Comparison of ENCODE assay signal across 22 mouse cellular contexts in genomic region chr7:4917494-4917893, GRCm38 (mm10). TPM values are rescaled to one million over a fixed set of nuclear protein-coding genes. Genes with fewer than 3 reads are reported as not detected.
A peak's percentile ranks its signal among the peaks of the same experiment; 100 is the strongest.
DNase-seq lines count a peak whose midpoint lies in the region; ATAC-seq lines count a peak whose summit lies in the region.
"Had no signal": no experiment of that assay in that cellular context is flagged by ENCODE, and none has a peak within 500 bp of the region (broad histone marks: within the 10 kb centered on the region; RNA-seq: fewer than 3 reads in every experiment).

No protein-coding gene starts in this region.

- intact Hi-C loops in heart, postnatal 25 days (cut with DNase I): loop anchor here (5.0 kb wide), 1 partner anchor 105 kb away; the partner anchor contains the start of gene Ube2s

- peak; percentile 89 for DNase-seq in heart, adult 11 months
- no peak for DNase-seq in heart, postnatal 25 days (ENCODE audit: low spot score)
- DNase-seq in limb, embryonic 10.5 days (ENCODE audit: low spot score): no peak
- no peak for DNase-seq in ovary, postnatal 10 days (ENCODE audit: low spot score)
- DNase-seq: adrenal gland, postnatal 36 days; B cell, adult 2 months; cerebellum, adult 18-20 months; gastrocnemius, postnatal 36 days; kidney, postnatal 4 days; retina, postnatal 1 day; thymus, adult 2 months had no signal

- peaks cover 47% of the 10 kb centered on the region for H3K36me3 ChIP-seq in limb, embryonic 12.5 days
- H3K36me3 ChIP-seq in limb, embryonic 10.5 days: peaks cover 47% of the 10 kb centered on the region
- H3K36me3 ChIP-seq in limb, embryonic 13.5 days: peaks cover 43% of the 10 kb centered on the region
- peaks cover 40% of the 10 kb centered on the region for H3K36me3 ChIP-seq in neural tube, embryonic 13.5 days

- WGBS in limb, embryonic 12.5 days: 93% methylated on average over 2 of the region's 2 CpGs
- WGBS in limb, embryonic 10.5 days: 93% methylated on average over 2 of the region's 2 CpGs
- WGBS in limb, embryonic 13.5 days: 89% methylated on average over 2 of the region's 2 CpGs
- WGBS in neural tube, embryonic 13.5 days: 91% methylated on average over 2 of the region's 2 CpGs

- peaks cover 34% of the 10 kb centered on the region for H3K4me1 ChIP-seq in limb, embryonic 12.5 days (replicated peaks)
- peaks cover 43% of the 10 kb centered on the region for H3K4me1 ChIP-seq in limb, embryonic 10.5 days
- H3K4me1 ChIP-seq in limb, embryonic 13.5 days: peaks cover 36% of the 10 kb centered on the region
- H3K4me1 ChIP-seq in neural tube, embryonic 13.5 days (replicated peaks): peaks cover 50% of the 10 kb centered on the region

- no peak overlapping the region for H3K4me3 ChIP-seq in limb, embryonic 12.5 days (replicated peaks)
- H3K4me3 ChIP-seq in limb, embryonic 10.5 days: no peak overlapping the region
- H3K4me3 ChIP-seq in limb, embryonic 13.5 days: no peak overlapping the region
- H3K4me3 ChIP-seq in neural tube, embryonic 13.5 days: peak overlapping the region; percentile 2; the same call in 1 of the 2 replicates
- H3K4me3 ChIP-seq: embryonic facial prominence, embryonic 12.5 days; liver, embryonic 15.5 days; stomach, embryonic 15.5 days had no signal

- H3K9ac ChIP-seq in limb, embryonic 12.5 days (replicated peaks): no peak overlapping the region
- H3K9ac ChIP-seq in limb, embryonic 13.5 days: peak overlapping the region; percentile 85; the same call in 1 of the 2 replicates
- peak overlapping the region; percentile 89 for H3K9ac ChIP-seq in neural tube, embryonic 13.5 days
- H3K9ac ChIP-seq: embryonic facial prominence, embryonic 12.5 days; liver, embryonic 15.5 days; stomach, embryonic 15.5 days had no signal

- H3K9me3 ChIP-seq in limb, embryonic 12.5 days: no peaks in the 10 kb centered on the region
- H3K9me3 ChIP-seq in limb, embryonic 10.5 days (replicated peaks): 0 out of 2 replicates have a peak, but pooled peaks cover 1% of the 10 kb centered on the region
- no peaks in the 10 kb centered on the region for H3K9me3 ChIP-seq in limb, embryonic 13.5 days
- no peaks in the 10 kb centered on the region for H3K9me3 ChIP-seq in neural tube, embryonic 13.5 days
- H3K9me3 ChIP-seq: embryonic facial prominence, embryonic 12.5 days; liver, embryonic 15.5 days; stomach, embryonic 15.5 days had no signal

- H3K27me3 ChIP-seq in limb, embryonic 12.5 days: no peaks in the 10 kb centered on the region
- H3K27me3 ChIP-seq in limb, embryonic 10.5 days (ENCODE audit: low read depth, poor library complexity, severe bottlenecking): no peaks in the 10 kb centered on the region
- no peaks in the 10 kb centered on the region for H3K27me3 ChIP-seq in limb, embryonic 13.5 days
- H3K27me3 ChIP-seq in neural tube, embryonic 13.5 days: no peaks in the 10 kb centered on the region
- H3K27me3 ChIP-seq: embryonic facial prominence, embryonic 12.5 days; stomach, embryonic 15.5 days had no signal

- no peak for ATAC-seq in limb, embryonic 12.5 days (ENCODE audit: insufficient number of reproducible peaks, insufficient read depth, low FRiP score, low TSS enrichment, low read depth)
- ATAC-seq in limb, embryonic 13.5 days (ENCODE audit: low FRiP score, low read depth): no peak
- no peak for ATAC-seq in neural tube, embryonic 13.5 days (ENCODE audit: low read depth)
- ATAC-seq: forebrain, embryonic 16.5 days; intestine, embryonic 16.5 days; lung, postnatal 0 days had no signal

- H3K4me2 ChIP-seq in limb, embryonic 12.5 days: 0 out of 2 replicates have a peak overlapping the region, but pooled peaks have one; percentile 87
- no peak overlapping the region for H3K4me2 ChIP-seq in limb, embryonic 13.5 days (replicated peaks)
- peak overlapping the region; percentile 67; the same call in 1 of the 2 replicates for H3K4me2 ChIP-seq in neural tube, embryonic 13.5 days
- H3K4me2 ChIP-seq: stomach, embryonic 15.5 days had no signal

- H3K27ac ChIP-seq in limb, embryonic 12.5 days: no peak overlapping the region
- H3K27ac ChIP-seq in limb, embryonic 10.5 days: no peak overlapping the region
- H3K27ac ChIP-seq in limb, embryonic 13.5 days: no peak overlapping the region
- peak overlapping the region; percentile 98; the same call in 1 of the 2 replicates for H3K27ac ChIP-seq in neural tube, embryonic 13.5 days (replicated peaks)
- H3K27ac ChIP-seq: embryonic facial prominence, embryonic 12.5 days; liver, embryonic 15.5 days; stomach, embryonic 15.5 days had no signal

RNA-seq across cellular contexts. Expression of gene Zfp628, which starts 2.5 kb away (rescaled TPM):
- total RNA-seq in heart, postnatal 25 days (2021): 1 to 10 TPM; 7.9 to 8.1 TPM
- 3.6 and 4.2 TPM in 2 replicates for polyA plus RNA-seq in limb, embryonic 12.5 days (2016; fragmentation: Nextera tagmentation; extraction: Ambion mirVana)
- 4.2 and 5.1 TPM in 2 replicates for polyA plus RNA-seq in limb, embryonic 10.5 days (2016; fragmentation: Nextera tagmentation; extraction: Ambion mirVana)
- 4.2 and 4.3 TPM in 2 replicates for polyA plus RNA-seq in limb, embryonic 13.5 days (2015; fragmentation: Nextera tagmentation; extraction: Ambion mirVana)
- polyA plus RNA-seq in neural tube, embryonic 13.5 days (2015; fragmentation: Nextera tagmentation; extraction: Ambion mirVana): 4.6 and 4.8 TPM in 2 replicates

RNA-seq across cellular contexts. Expression of gene Nat14, which starts 4.3 kb away (rescaled TPM):
- total RNA-seq in heart, postnatal 25 days (2021): 1 to 10 TPM; 3.8 to 5.4 TPM
- 3.1 and 4.4 TPM in 2 replicates for polyA plus RNA-seq in limb, embryonic 12.5 days (2016; fragmentation: Nextera tagmentation; extraction: Ambion mirVana)
- polyA plus RNA-seq in limb, embryonic 10.5 days (2016; fragmentation: Nextera tagmentation; extraction: Ambion mirVana): 2.8 and 4.9 TPM in 2 replicates
- 3.1 and 3.3 TPM in 2 replicates for polyA plus RNA-seq in limb, embryonic 13.5 days (2015; fragmentation: Nextera tagmentation; extraction: Ambion mirVana)
- polyA plus RNA-seq in neural tube, embryonic 13.5 days (2015; fragmentation: Nextera tagmentation; extraction: Ambion mirVana): 21.5 and 23.2 TPM in 2 replicates
- total RNA-seq: monocyte, adult 5-6 weeks had no signal

RNA-seq across cellular contexts. Expression of gene Ssc5d, which starts 8.1 kb away (rescaled TPM):
- total RNA-seq in heart, postnatal 25 days (2021): 1 to 10 TPM; 3.8 to 4.3 TPM
- 2.5 and 3.1 TPM in 2 replicates for polyA plus RNA-seq in limb, embryonic 12.5 days (2016; fragmentation: Nextera tagmentation; extraction: Ambion mirVana)
- 0.95 and 2.0 TPM in 2 replicates for polyA plus RNA-seq in limb, embryonic 10.5 days (2016; fragmentation: Nextera tagmentation; extraction: Ambion mirVana)
- 6.4 and 8.1 TPM in 2 replicates for polyA plus RNA-seq in limb, embryonic 13.5 days (2015; fragmentation: Nextera tagmentation; extraction: Ambion mirVana)
- polyA plus RNA-seq in neural tube, embryonic 13.5 days (2015; fragmentation: Nextera tagmentation; extraction: Ambion mirVana): 2.4 and 2.7 TPM in 2 replicates
- total RNA-seq: monocyte, adult 5-6 weeks had no signal

RNA-seq across cellular contexts. Expression of gene Gm36210, which starts 11.2 kb away (rescaled TPM):
- not detected for total RNA-seq in heart, postnatal 25 days (2021)
- polyA plus RNA-seq in limb, embryonic 12.5 days (2016; fragmentation: Nextera tagmentation; extraction: Ambion mirVana): not detected in 2 replicates
- not detected in 2 replicates for polyA plus RNA-seq in limb, embryonic 10.5 days (2016; fragmentation: Nextera tagmentation; extraction: Ambion mirVana)
- polyA plus RNA-seq in limb, embryonic 13.5 days (2015; fragmentation: Nextera tagmentation; extraction: Ambion mirVana): not detected in 2 replicates
- 0.35 and 0.47 TPM in 2 replicates for polyA plus RNA-seq in neural tube, embryonic 13.5 days (2015; fragmentation: Nextera tagmentation; extraction: Ambion mirVana)
- total RNA-seq: adrenal gland, postnatal 36 days; monocyte, adult 5-6 weeks had no signal
- polyA plus RNA-seq: embryonic facial prominence, embryonic 12.5 days; hindbrain, embryonic 11.5 days; intestine, embryonic 16.5 days; liver, embryonic 15.5 days; lung, postnatal 0 days; stomach, embryonic 15.5 days had no signal

RNA-seq across cellular contexts. Expression of gene Isoc2a, which starts 40.5 kb away (rescaled TPM):
- 10 to 100 TPM; 40.5 to 44.4 TPM for total RNA-seq in heart, postnatal 25 days (2021)
- 0.97 and 1.3 TPM in 2 replicates for polyA plus RNA-seq in limb, embryonic 12.5 days (2016; fragmentation: Nextera tagmentation; extraction: Ambion mirVana)
- 0.46 and 0.64 TPM in 2 replicates for polyA plus RNA-seq in limb, embryonic 10.5 days (2016; fragmentation: Nextera tagmentation; extraction: Ambion mirVana)
- polyA plus RNA-seq in limb, embryonic 13.5 days (2015; fragmentation: Nextera tagmentation; extraction: Ambion mirVana): 1.2 and 1.3 TPM in 2 replicates
- polyA plus RNA-seq in neural tube, embryonic 13.5 days (2015; fragmentation: Nextera tagmentation; extraction: Ambion mirVana): 0.51 and 0.91 TPM in 2 replicates
